Mouse (Mus musculus) hindbrain, postnatal 0 days (tissue): Measurements from ENCODE around the gene Myocd. TPM values are rescaled to one million over a fixed set of nuclear protein-coding genes. Genes with fewer than 3 reads are reported as not detected.
A peak's percentile ranks its signal among the peaks of the same experiment; 100 is the strongest.

Experiments used
- ATAC-seq: fragments of 200-750 bp; cut with Nextera tagmentation; 2 replicates; pipeline ENCODE4 v1.8.0; 2017; ENCODE audit warnings: mild to moderate bottlenecking, moderate TSS enrichment, moderate library complexity
- DNase-seq: peaks from one replicate; pipeline ENCODE4 v3.0.0-alpha.2; 2015; ENCODE audit warnings: low spot score
- H3K27ac ChIP-seq: fragments of 300-500 bp; sonication (generic); 2 replicates; pipeline ENCODE4 v1.5.1; 2014; ENCODE audit warnings: mild to moderate bottlenecking
- H3K27me3 ChIP-seq: fragments of 300-500 bp; sonication (generic); 2 replicates; pipeline ENCODE4 v1.6.1; 2014; ENCODE audit warnings: low read length, mixed read lengths; ENCODE audit not compliant: insufficient read depth
- H3K36me3 ChIP-seq: fragments of 300-500 bp; sonication (generic); 2 replicates; pipeline ENCODE4 v1.6.1; 2014; ENCODE audit warnings: low read length, mixed read lengths; ENCODE audit not compliant: insufficient read depth
- H3K4me1 ChIP-seq: fragments of 300-500 bp; sonication (generic); 2 replicates; pipeline ENCODE4 v1.6.1; 2014; ENCODE audit warnings: antibody characterized with exemption, low read length, mixed read lengths; ENCODE audit not compliant: insufficient read depth
- H3K4me2 ChIP-seq: fragments of 300-500 bp; sonication (generic); 2 replicates; pipeline ENCODE4 v1.6.1; 2014; ENCODE audit warnings: low read depth, mild to moderate bottlenecking, low read length, moderate library complexity, mixed read lengths
- H3K4me3 ChIP-seq: fragments of 300-500 bp; sonication (generic); 2 replicates; pipeline ENCODE4 v1.5.1; 2014; ENCODE audit warnings: low read length
- H3K9ac ChIP-seq: fragments of 300-500 bp; sonication (generic); replicated peaks from 2 replicates; pipeline ENCODE4 v1.6.1; 2014; ENCODE audit warnings: mild to moderate bottlenecking, low read length, moderate library complexity, mixed read lengths
- H3K9me3 ChIP-seq: fragments of 300-500 bp; sonication (generic); 2 replicates; pipeline ENCODE4 v1.6.1; 2016; ENCODE audit warnings: low read length, mixed read lengths
- CTCF ChIP-seq: IDR thresholded peaks from 2 replicates; pipeline ENCODE4 v1.5.1; 2016; ENCODE audit warnings: antibody characterized with exemption, control low read depth, low read depth
- WGBS: fragments of 180-500 bp; shearing (Covaris S2); extraction: QIAGEN DNeasy Blood & Tissue Kit; methylation state at CpG from one replicate; pipeline ENCODE4 v1.1.7; 2014; 5-methylcytosine and 5-hydroxymethylcytosine counted together
- polyA plus RNA-seq: library from polyadenylated mRNA; unstranded; fragments of >200 nt; fragmentation: Nextera tagmentation; extraction: Ambion mirVana; gene quantifications from 2 replicates; pipeline ENCODE4 v1.2.1, GENCODE M21; 2015
- total RNA-seq: library from RNA; depleted of rRNA; stranded (reverse); fragments of >200 nt; gene quantifications from 2 replicates; pipeline ENCODE4 v1.2.3, GENCODE M21; 2014

The Myocd gene
- total and polyA plus RNA-seq, 2 experiments from 2014 or later: 0.53 to 0.94 TPM

GRCm38 (mm10) chr11:65226766-65227165 is 43.0 kb downstream of the Myocd start:
- H3K4me3 ChIP-seq: no peak overlapping the region
- no peaks in the 10 kb centered on the region for H3K27me3 ChIP-seq
- H3K4me1 ChIP-seq: no peaks in the 10 kb centered on the region
- H3K36me3 ChIP-seq: no peaks in the 10 kb centered on the region
- 43% methylated on average over 10 of the region's 10 CpGs for WGBS
- no peak overlapping the region for H3K9ac ChIP-seq
- peak; percentile 24 for DNase-seq
- H3K9me3 ChIP-seq: no peaks in the 10 kb centered on the region
- no peak for TF ChIP-seq CTCF
- no peak for ATAC-seq
- H3K27ac ChIP-seq: no peak overlapping the region
- H3K4me2 ChIP-seq: no peak overlapping the region

DNA sequence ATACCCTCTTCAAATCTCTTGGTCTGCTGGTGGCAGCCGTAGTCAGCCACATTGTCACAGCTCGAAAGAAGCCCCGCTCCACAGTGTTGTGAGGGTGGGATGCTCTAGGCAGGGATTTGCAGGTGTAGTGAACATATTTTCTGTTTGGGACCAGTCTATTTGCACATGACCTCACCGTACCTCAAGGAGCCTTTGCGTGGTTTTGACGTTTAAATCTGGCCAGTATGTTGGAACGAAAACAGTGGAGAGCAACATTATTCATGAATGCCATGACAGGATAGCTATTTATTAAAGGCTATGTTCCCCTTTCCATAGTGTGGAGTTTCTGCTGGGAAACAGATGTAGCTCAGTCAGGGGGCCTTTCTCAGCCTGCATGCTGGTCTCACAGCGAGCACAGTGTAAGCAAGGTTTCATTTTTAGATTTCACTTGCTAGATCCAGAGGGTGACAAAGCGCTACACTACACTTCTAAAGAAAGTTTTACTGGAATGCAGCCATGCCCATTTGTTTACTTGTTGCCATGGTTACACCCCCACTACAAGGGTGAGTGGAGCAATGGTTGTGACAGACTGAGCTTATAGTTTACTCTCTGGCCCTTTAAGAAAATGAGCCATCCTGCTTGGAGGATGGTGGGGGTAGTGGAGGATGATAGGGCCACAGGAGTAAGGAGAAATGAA is 54.7 kb downstream of the Myocd start:
- DNase-seq: peak; percentile 67
- Histone ChIP-seq H3K4me1 (no peaks in the 10 kb centered on the region), H3K4me2 (0 out of 2 replicates have a peak overlapping the region, but pooled peaks have one; percentile 5), H3K36me3 (no peaks in the 10 kb centered on the region), H3K27me3 (no peaks in the 10 kb centered on the region), H3K9ac (no peak overlapping the region), H3K4me3 (no peak overlapping the region), H3K27ac (no peak overlapping the region), H3K9me3 (no peaks in the 10 kb centered on the region)
- 45% methylated on average over 9 of the region's 9 CpGs for WGBS
- ATAC-seq: peak; percentile 53; the same call in 1 of the 2 replicates
- TF ChIP-seq CTCF: no peak

DNA sequence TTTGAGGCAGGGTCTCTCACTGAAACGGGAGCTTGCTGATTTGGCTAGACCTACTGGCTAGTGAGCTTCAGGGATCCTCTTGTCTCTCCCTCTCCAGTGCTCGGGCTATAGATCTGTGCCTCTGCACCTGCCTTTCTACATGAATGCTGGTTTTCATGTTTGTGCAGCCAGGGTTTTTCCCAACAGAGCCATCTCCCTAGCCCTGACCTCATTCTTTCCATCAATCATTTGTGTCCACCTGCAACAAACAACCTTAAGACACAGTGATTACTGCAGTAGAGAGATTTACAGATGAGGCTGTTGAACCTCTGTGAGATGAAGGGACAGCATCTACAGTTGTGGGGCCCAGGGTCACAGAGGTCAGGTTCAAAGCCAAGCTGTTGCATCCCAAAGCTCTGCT is 56.0 kb downstream of the Myocd start:
- ATAC-seq (no peak), DNase-seq (no peak)
- 89% methylated on average over 2 of the region's 2 CpGs for WGBS
- H3K4me1 ChIP-seq: no peaks in the 10 kb centered on the region
- no peak overlapping the region for H3K4me3 ChIP-seq
- no peaks in the 10 kb centered on the region for H3K9me3 ChIP-seq
- no peak overlapping the region for H3K27ac ChIP-seq
- no peak overlapping the region for H3K4me2 ChIP-seq
- no peak overlapping the region for H3K9ac ChIP-seq
- H3K27me3 ChIP-seq: no peaks in the 10 kb centered on the region
- no peaks in the 10 kb centered on the region for H3K36me3 ChIP-seq
- no peak for TF ChIP-seq CTCF

GRCm38 (mm10) chr11:65211701-65212100 is 58.1 kb downstream of the Myocd start:
- H3K9ac ChIP-seq: no peak overlapping the region
- H3K36me3 ChIP-seq: no peaks in the 10 kb centered on the region
- H3K4me3 ChIP-seq: no peak overlapping the region
- no peaks in the 10 kb centered on the region for H3K27me3 ChIP-seq
- H3K27ac ChIP-seq: no peak overlapping the region
- no peaks in the 10 kb centered on the region for H3K9me3 ChIP-seq
- ATAC-seq (no peak), DNase-seq (no peak)
- 83% methylated on average over 6 of the region's 6 CpGs for WGBS
- no peak for TF ChIP-seq CTCF
- no peaks in the 10 kb centered on the region for H3K4me1 ChIP-seq
- H3K4me2 ChIP-seq: no peak overlapping the region

- 57% methylated on average over 6 of the region's 6 CpGs for WGBS
- no peak overlapping the region for H3K9ac ChIP-seq
- ATAC-seq: no peak
- H3K4me1 ChIP-seq: no peaks in the 10 kb centered on the region
- H3K27ac ChIP-seq: no peak overlapping the region
- H3K27me3 ChIP-seq: no peaks in the 10 kb centered on the region
- H3K4me2 ChIP-seq: no peak overlapping the region
- DNase-seq: no peak
- H3K36me3 ChIP-seq: no peaks in the 10 kb centered on the region
- TF ChIP-seq CTCF: no peak
- no peaks in the 10 kb centered on the region for H3K9me3 ChIP-seq
- H3K4me3 ChIP-seq: no peak overlapping the region
Measured at GRCm38 (mm10) chr11:65209441-65209840, 60.3 kb downstream of the Myocd start.

DNA sequence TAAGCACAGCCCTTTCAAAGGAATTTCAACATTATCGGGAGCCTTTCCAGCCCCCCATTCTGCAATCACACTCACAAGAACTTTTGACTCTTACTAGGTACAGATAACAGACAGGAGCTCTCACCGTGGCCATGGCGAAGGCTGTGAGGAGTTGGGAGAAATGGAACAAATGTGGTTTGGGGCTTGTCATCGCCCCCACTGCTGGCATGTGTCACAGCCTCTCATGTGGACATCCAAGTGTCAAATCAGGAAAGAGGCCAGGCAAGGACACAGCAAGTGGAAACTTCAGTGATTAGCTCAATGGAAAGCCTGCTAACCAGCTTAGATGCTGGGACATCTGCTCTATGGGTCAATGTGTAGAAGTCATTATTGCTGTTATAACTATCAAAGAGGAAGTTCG is 64.5 kb downstream of the Myocd start:
- H3K4me3 ChIP-seq: no peak overlapping the region
- no peak for TF ChIP-seq CTCF
- ATAC-seq (no peak), DNase-seq (peak; percentile 15)
- no peaks in the 10 kb centered on the region for H3K4me1 ChIP-seq
- H3K27me3 ChIP-seq: no peaks in the 10 kb centered on the region
- 66% methylated on average over 5 of the region's 5 CpGs for WGBS
- H3K4me2 ChIP-seq: no peak overlapping the region
- no peaks in the 10 kb centered on the region for H3K36me3 ChIP-seq
- H3K9me3 ChIP-seq: no peaks in the 10 kb centered on the region
- no peak overlapping the region for H3K9ac ChIP-seq
- H3K27ac ChIP-seq: no peak overlapping the region

GRCm38 (mm10) chr11:65204651-65205050 is 65.1 kb downstream of the Myocd start:
- no peak for TF ChIP-seq CTCF
- Histone ChIP-seq H3K27ac (no peak overlapping the region), H3K4me2 (no peak overlapping the region), H3K4me1 (no peaks in the 10 kb centered on the region), H3K9me3 (no peaks in the 10 kb centered on the region), H3K9ac (no peak overlapping the region), H3K36me3 (no peaks in the 10 kb centered on the region), H3K27me3 (no peaks in the 10 kb centered on the region), H3K4me3 (no peak overlapping the region)
- DNase-seq (peak; percentile 25), ATAC-seq (no peak)
- WGBS: 59% methylated on average over 13 of the region's 13 CpGs
